Mouse (Mus musculus): ENCODE results near the gene Gpr153.

Gene Gpr153

DNA sequence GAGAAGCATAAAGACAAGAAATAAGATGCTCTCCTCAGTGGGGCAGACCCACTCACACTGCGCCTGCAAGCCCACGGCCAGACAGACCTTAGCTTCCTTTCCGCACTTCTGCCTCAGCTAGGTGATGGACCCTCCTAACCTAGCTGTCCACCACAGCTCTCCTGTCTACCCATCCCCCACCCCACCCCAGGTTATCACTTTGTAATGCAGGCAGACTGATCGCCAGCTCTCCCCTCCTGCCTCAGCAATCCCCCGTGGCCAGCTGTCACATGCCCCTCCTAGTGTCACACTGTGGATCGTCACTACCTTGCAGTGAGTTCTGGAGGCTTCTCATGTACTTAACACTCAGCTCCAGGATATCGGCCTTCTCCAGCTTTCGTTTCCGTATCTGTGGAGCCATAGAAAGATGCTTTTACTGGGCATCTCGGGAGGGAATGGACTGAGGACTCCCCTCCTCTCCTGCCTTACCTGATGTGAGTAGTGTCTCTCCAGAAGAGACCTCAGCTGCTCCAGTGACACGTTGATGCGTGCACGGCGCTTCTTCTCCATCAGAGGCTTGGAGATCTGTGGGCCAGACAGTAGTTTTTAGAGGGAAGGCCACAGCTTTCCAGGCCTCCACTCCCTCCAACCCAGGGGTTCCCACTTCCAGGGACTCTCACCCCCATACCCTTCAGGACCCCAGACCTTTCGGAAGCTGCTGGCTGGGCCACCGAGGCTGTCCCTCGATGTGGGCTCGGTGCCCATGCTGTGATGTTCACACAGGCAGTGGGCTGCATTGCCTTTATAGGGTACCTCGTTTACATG, 13.5 kb downstream of the Gpr153 start:
- in situ Hi-C loops (cut with MseI, MboI): loop anchor here (5.0 to 10.0 kb wide), 3 partner anchors 73 to 113 kb away; partner anchors contain the start of gene Acot7 (in 1 of the 2)

- in situ Hi-C loops (cut with MseI, MboI): loop anchor here (5.0 to 10.0 kb wide), 3 partner anchors 74 to 114 kb away; partner anchors contain the start of gene Acot7 (in 1 of the 2)
Measured at GRCm38 (mm10) chr4:152288398-152288945, 14.4 kb downstream of the Gpr153 start.

DNA sequence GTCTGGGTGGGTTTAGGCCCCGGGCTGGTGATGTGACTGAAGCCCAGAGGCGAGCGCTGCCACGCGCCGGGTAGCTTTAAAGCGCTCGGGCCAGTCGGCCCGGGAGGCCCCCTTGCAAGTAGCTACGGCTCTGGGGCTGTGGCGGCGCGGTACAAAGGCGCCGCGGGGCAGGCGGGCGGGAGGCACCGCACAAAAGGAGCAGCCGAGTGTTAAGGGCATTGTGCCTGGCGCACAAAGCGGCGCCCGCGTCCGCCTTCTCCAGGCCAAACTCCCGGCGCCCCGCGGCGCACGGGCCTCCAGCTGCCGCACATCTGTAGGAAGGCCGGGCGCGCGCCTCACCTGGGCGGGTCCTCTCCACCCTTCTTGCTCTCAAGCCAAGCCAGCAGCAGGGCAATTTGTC, 16.4 kb downstream of the Gpr153 start:
- in situ Hi-C loops (cut with MseI, MboI): loop anchor here in 1 of 2 experiments (5.0 kb wide), 1 partner anchor 118 kb away; no protein-coding TSS in a partner anchor

DNA sequence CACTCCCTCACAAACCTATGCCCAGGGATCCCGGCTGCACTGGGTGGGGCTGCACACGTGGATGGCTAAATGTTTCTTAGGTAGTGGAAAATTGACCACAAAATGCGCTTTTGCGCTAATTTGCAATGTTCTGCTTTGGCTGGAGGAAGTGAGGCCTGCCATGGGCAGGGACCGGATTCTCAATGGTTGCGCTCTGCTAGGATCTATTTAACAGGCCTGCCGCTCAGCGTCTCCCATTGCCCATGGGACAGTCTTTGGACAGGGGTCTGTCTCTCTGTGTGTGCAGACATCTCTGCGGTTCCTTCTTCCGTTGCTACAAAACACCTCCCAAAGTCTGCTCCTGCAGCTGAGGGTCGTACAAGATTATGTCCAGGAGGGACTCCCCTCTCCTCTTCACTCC, 17.0 kb downstream of the Gpr153 start:
- in situ Hi-C loops (cut with MseI, MboI): loop anchor here in 1 of 2 experiments (5.0 kb wide), 1 partner anchor 119 kb away; no protein-coding TSS in a partner anchor

GRCm38 (mm10) chr4:152291562-152291961, 17.5 kb downstream of the Gpr153 start, which contains the start of gene Hes3:
Gene Hes3, minus strand, starts transcription at chr4:152291662.
- in situ Hi-C loops (cut with MseI, MboI): loop anchor here in 1 of 2 experiments (5.0 kb wide), 1 partner anchor 119 kb away; no protein-coding TSS in a partner anchor

- in situ Hi-C loops (cut with MseI, MboI): loop anchor here in 1 of 2 experiments (5.0 kb wide), 1 partner anchor 120 kb away; no protein-coding TSS in a partner anchor
Measured at GRCm38 (mm10) chr4:152292102-152292765, 18.2 kb downstream of the Gpr153 start.

GRCm38 (mm10) chr4:152294188-152294929, 20.3 kb downstream of the Gpr153 start:
- in situ Hi-C loops (cut with MseI, MboI): loop anchor here in 1 of 2 experiments (5.0 kb wide), 1 partner anchor 122 kb away; no protein-coding TSS in a partner anchor

- in situ Hi-C loops (cut with MseI, MboI): no loop called here
Measured at GRCm38 (mm10) chr4:152295916-152296315, 21.9 kb downstream of the Gpr153 start.

DNA sequence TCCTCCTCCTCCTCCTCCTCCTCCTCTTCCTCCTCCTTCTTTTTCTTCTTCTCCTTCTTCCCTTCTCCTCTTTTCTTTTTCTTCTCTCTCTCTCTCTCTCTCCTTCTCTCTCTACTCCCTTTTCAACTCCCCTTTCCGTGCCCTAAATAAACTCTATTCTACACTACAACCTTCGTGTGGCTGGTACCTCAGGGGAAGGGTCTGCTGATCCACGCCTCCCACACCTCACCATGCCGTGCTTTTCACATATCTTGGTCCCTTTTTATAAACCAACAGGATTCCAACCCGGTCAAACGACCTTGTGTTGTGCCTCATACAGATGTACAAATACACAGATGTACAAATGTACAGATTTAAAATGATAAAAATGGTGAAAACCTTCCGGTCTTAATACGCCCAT, 22.3 kb downstream of the Gpr153 start:
- in situ Hi-C loops (cut with MseI, MboI): no loop called here

DNA sequence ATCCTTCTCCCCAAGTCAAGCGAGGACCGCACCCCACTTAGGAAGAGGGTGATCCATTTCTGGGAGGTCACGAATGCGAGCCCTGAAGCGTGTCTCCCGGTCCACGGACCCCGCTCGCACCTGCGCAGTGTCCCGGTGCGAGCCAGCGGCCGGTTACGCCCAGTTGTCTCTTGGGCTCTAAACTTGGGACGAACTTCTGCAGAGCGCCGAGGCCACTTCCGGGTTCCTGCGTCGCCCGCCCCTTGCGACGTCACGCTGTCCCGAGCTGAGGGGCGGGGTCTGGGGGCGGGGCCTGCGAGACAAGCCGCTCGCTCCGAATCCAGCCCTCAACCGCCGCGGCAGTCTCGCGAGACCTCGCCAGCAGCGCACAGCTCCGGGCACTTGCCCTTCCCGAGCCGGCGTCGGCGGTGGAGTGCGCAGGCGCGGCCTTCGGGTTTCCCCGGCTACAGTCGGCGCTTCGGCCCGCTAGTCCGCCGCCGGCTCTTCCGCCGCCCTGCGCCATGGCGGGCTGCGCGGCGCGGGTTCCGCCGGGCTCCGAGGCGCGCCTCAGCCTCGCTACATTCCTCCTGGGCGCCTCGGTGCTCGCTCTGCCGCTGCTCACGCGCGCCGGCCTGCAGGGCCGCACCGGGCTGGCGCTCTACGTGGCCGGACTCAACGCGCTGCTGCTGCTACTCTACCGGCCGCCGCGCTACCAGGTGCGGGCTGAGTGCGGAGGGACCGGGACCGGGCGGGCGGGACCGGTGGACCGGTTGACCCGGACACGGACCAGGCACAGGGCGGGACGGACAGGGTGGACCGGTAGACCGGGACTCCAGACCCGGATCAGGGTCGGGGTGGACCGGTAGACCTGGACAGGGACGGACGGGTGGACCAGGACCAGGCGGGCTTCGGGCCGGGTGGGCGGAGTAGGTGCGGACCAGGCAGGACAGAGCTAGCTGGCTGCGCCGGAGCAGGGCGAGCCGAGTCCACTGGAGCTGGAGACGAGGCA, 23.1 kb downstream of the Gpr153 start, which contains the start of gene Icmt:
TSS of gene Icmt (plus strand) at position 354 of the 988 bp plus-strand sequence.
- in situ Hi-C loops (cut with MseI, MboI): no loop called here

- in situ Hi-C loops (cut with MseI, MboI): no loop called here
Measured at GRCm38 (mm10) chr4:152298836-152299235, 24.8 kb downstream of the Gpr153 start.

GRCm38 (mm10) chr4:152300375-152300774, 26.3 kb downstream of the Gpr153 start:
- in situ Hi-C loops (cut with MseI, MboI): no loop called here

GRCm38 (mm10) chr4:152302012-152302411, 28.0 kb downstream of the Gpr153 start:
- in situ Hi-C loops (cut with MseI, MboI): no loop called here

DNA sequence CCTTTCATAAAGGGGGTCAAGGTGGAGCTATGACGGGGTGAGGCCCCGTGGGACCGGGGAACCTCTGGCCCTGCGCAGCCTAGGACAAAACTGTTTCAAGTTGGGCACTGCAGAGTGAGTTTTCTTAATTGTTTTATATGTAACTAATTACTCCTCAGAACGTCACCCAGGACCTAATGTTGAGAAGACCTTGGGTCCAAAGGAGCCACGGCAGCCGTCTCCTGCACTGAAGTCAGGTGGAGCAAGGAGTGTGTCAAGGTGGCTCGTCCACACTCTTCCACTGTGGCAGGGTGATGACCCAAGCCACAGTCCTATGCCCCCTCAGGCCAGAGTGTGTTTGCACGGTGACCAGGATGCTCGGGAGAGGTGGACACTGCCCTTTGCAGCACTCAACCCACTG, 29.1 kb downstream of the Gpr153 start:
- in situ Hi-C loops (cut with MseI, MboI): no loop called here

- in situ Hi-C loops (cut with MseI, MboI): no loop called here
Measured at GRCm38 (mm10) chr4:152304685-152305084, 30.7 kb downstream of the Gpr153 start.

DNA sequence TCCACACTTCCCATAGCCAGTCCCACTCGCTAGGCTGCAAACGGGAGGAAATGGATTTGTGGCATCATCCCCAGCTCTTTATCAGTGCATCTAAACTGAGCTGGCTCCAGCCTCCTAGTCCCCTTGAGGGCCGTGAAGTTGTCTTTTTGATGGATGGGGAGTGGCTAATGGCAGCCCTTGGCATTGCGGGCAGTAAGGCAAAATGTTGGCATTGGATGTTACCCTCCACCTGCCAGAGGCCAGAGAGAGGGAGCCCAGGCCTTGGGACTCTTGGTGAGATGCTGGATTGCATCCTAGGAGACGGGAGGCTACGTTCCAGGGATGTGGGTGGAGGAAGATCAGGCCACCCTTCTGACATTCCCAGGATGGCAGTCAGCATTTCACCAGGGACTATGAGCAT, 32.0 kb downstream of the Gpr153 start:
- in situ Hi-C loops (cut with MseI, MboI): no loop called here

DNA sequence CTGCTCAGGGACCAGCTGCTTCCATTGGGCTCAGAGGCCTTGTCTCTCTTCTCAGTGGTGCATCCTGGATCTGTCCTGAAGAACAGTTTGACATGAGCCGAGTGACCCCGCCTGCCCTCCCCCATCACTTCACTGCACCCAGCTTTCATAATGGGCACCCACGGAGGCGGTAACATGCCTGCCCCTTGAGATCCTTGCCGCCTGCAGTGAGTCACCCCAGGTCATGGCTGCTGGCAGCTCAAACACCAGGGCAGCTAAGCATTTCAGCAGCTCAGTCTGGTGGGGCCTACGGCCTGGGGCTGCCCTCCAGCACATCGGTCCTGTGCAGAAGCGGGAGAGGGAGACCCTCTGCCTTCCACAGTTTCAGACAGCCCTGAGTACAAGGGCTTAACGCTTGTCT, 33.5 kb downstream of the Gpr153 start:
- in situ Hi-C loops (cut with MseI, MboI): no loop called here

- in situ Hi-C loops (cut with MseI, MboI): no loop called here
Measured at GRCm38 (mm10) chr4:152312186-152312585, 38.2 kb downstream of the Gpr153 start.

- in situ Hi-C loops (cut with MseI, MboI): no loop called here
Measured at GRCm38 (mm10) chr4:152313211-152313632, 39.2 kb downstream of the Gpr153 start.

DNA sequence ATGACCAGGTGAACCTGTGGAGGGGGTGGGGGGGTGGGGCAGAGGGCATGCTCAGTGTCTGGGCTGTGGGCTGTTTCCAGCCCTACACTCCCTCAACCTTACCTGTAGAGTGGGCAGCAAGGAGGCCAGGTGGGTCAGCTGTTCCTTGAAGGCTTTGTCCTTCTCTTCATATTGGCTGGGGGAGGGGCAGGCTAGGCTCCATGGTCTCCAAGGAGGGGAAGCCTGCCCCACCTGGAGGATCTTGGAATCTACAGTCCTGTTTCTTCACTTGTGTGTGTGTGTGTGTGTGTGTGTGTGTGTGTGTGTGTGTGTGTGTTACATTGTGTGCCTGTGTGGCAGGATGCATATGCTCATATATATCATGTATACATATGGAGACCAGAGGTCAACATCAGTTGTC, 39.9 kb downstream of the Gpr153 start:
- in situ Hi-C loops (cut with MseI, MboI): no loop called here
